Mouse (Mus musculus): ENCODE measurements at regions not wholly inside any gene's neighbourhood (a gene's known extent, or its start where the extent isn't known, plus 50 kb on each side); places are given as distances from the start of the nearest gene placed in this dataset.

DNA sequence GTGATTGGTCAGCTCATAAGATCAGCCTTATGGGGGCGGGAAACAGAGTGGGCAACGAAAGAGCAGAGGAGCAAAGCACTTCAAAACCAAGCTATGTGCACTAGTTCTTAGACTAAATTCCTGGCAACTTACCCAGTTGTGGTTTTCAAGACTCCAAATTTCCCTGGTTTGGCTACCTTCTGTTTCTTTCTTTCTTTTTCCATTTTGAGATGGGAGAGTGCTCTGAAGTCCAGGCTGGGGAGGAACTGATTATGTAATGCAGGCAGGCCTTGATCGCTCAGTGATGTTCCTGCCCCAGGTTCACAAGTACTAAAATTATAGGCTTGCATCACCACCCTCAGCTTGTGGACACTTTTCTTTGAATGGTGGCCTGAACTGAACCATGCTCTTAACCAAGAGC, 396.3 kb upstream of the Cited2 start:
- ATAC-seq (replicated peaks; ENCODE audit: low read depth, poor library complexity, severe bottlenecking): peak; percentile 69

DNA sequence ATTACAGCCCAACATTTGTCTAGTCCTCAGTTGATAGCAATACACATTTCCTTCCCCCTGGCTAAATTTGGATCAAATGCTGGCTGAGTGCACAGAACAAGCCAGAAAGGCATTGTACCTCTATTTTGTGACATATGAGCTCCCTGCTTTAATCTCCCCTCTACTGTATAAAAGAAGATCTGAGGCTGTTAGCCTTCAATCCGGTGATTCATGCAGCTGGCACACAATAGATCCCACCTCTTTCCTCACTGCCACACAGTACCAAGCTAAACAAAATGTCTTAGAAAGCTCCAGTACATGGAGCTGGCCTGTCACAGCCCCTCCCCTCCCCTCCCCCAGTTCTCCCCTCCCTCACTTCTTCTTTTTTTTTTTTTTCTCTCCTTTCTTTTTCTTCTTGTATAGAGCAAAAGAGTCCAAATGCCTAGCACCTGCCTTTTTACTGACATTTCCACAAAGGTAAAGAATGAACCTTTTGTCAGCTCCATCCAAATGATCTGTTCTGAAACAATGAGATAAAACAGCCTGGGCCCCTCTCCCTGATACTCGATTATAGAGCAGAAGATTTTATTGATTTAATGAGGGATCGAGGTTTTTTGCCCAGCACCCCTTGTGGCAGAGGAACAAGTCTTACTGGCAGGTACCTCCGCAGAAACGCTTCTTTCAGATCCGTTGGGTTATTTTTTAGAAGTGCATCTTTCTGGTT, 392.0 kb upstream of the Cited2 start:
- ATAC-seq (replicated peaks; ENCODE audit: low read depth, poor library complexity, severe bottlenecking): peak; percentile 20; the same call in 1 of the 2 replicates

GRCm38 (mm10) chr10:17331607-17332008, 391.4 kb upstream of the Cited2 start:
- no peak for ATAC-seq (replicated peaks; ENCODE audit: low read depth, poor library complexity, severe bottlenecking)

GRCm38 (mm10) chr10:17332025-17332767, 390.8 kb upstream of the Cited2 start:
- 0 out of 2 replicates have a peak, but pooled peaks have one; percentile 42 for ATAC-seq (replicated peaks; ENCODE audit: low read depth, poor library complexity, severe bottlenecking)

DNA sequence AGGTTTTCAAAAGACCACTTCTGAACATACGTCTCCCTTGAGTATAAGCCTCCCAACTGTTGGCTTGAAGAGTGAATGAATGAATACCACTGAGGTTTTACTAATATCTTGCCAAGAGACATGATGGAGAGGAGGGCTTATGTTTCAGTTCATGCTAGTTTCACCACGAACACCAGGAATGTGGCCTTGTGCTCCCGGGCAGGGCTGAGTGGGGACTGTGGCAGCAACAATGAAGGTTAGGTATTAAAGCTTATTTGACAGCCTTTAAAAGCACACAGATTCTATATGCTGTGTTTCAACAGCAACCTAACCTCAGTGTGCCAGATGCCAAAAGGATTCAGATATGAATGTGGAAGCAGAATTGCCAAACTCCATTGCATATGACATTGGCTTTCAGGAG, 390.0 kb upstream of the Cited2 start:
- no peak for ATAC-seq (replicated peaks; ENCODE audit: low read depth, poor library complexity, severe bottlenecking)

GRCm38 (mm10) chr10:17333676-17334075, 389.3 kb upstream of the Cited2 start:
- ATAC-seq (replicated peaks; ENCODE audit: low read depth, poor library complexity, severe bottlenecking): no peak

DNA sequence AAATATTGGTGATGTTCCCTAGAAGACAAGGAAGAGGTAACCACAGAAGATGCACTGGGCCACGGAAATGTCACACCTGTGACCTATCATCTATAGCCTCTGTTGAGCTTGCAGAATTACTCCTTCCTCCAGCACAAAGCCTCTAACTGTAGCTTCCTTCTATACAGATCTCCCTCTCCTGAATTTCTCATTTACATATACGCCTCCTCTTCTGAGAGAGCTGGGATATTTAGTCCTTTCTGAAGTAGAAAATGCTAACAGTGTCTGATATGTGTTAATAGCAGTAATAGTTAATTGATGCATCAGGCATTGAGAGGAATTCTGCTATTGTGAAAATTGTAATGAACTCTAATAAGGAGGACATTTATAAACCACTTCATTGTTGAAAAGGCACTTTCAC, 385.8 kb upstream of the Cited2 start:
- ATAC-seq (replicated peaks; ENCODE audit: low read depth, poor library complexity, severe bottlenecking): no peak

DNA sequence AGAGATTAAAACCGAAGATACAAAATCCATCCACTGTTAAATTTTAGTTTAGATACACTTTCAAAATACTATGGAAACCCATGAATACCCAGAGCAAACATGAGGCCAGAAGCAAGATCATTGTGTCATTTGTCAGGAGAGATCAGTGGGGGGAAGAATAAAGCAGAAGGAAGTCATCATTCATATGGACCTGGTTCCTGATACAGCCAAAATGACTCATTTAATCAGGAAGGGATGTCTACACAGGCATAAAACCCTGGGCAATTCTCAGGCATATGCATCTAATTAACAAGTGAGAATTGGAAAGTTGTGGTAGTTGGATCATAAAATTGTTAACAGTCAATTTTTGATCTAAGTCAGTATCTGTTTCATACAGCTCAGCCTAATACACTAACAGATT, 379.2 kb upstream of the Cited2 start:
- ATAC-seq (replicated peaks; ENCODE audit: low read depth, poor library complexity, severe bottlenecking): 0 out of 2 replicates have a peak, but pooled peaks have one; percentile 32

GRCm38 (mm10) chr10:17352202-17352994, 370.6 kb upstream of the Cited2 start:
- no peak for ATAC-seq (replicated peaks; ENCODE audit: low read depth, poor library complexity, severe bottlenecking)

GRCm38 (mm10) chr10:17355476-17355875, 367.5 kb upstream of the Cited2 start:
- no peak for ATAC-seq (replicated peaks; ENCODE audit: low read depth, poor library complexity, severe bottlenecking)

DNA sequence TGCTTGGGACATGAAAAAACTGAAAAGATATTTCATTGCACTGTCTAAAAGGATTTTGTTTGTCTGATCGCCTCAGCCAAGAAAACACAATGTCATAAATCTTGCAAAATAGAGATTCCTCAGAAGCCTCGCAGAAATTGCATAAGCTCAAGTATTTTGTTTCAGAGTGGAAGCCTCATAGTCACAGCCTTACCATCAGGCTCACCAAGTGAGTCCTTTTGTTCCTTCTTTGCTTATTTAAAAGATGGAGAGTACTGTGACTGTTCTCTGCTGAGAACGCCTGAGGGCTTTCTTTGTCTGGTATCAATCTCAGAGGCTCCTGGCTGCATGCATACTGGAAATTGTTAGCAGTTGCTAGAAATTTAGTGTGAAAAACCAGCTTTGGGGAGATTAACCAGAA, 367.0 kb upstream of the Cited2 start:
- no peak for ATAC-seq (replicated peaks; ENCODE audit: low read depth, poor library complexity, severe bottlenecking)

- ATAC-seq (replicated peaks; ENCODE audit: low read depth, poor library complexity, severe bottlenecking): no peak
Observed at GRCm38 (mm10) chr10:17362643-17363042, 360.4 kb upstream of the Cited2 start.

GRCm38 (mm10) chr10:17366042-17366740, 356.8 kb upstream of the Cited2 start:
- ATAC-seq (replicated peaks; ENCODE audit: low read depth, poor library complexity, severe bottlenecking): no peak

DNA sequence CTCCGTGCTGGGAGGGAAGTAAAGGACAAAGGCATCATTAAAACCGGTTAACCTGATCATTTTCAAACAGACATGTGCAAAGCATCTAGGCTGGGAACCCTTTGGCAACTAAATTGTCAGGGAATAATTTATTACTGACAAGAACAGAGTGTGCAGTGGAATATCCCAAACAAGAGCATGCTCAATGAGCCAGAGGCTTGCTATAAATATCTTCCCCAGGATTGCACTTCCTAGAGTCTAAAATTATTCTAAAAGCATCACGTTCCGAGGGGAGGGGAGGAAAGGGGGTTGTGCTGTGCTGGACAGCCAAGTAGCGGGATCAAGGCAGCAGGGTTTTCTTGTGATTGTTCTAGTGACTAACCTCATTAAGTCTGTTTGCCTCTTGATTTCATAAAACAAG, 356.0 kb upstream of the Cited2 start:
- no peak for ATAC-seq (replicated peaks; ENCODE audit: low read depth, poor library complexity, severe bottlenecking)

- no peak for ATAC-seq (replicated peaks; ENCODE audit: low read depth, poor library complexity, severe bottlenecking)
Observed at GRCm38 (mm10) chr10:17367430-17367829, 355.6 kb upstream of the Cited2 start.

DNA sequence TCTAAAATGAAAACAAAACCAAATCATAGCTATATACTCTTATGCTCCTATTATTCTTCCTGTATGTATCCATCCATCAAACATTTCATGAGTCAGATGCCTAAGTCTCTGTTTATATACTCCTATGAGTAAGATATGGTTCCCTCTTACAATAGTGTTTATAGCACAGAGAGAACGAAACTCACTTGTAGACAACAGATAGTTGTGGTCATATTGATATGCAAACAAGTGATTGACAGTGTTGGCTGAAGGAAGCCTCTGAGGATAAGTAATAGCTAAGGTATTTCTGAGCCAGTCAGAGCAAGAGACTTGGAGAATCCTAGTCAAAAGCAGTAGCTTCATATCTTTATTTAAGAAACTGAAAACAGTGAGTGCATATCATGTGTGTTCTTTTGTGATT, 354.4 kb upstream of the Cited2 start:
- ATAC-seq (replicated peaks; ENCODE audit: low read depth, poor library complexity, severe bottlenecking): no peak

GRCm38 (mm10) chr10:17372905-17373304, 350.1 kb upstream of the Cited2 start:
- no peak for ATAC-seq (replicated peaks; ENCODE audit: low read depth, poor library complexity, severe bottlenecking)

- no peak for ATAC-seq (replicated peaks; ENCODE audit: low read depth, poor library complexity, severe bottlenecking)
Observed at GRCm38 (mm10) chr10:17374047-17374446, 349.0 kb upstream of the Cited2 start.

- 0 out of 2 replicates have a peak, but pooled peaks have one; percentile 32 for ATAC-seq (replicated peaks; ENCODE audit: low read depth, poor library complexity, severe bottlenecking)
Observed at GRCm38 (mm10) chr10:17382990-17383389, 340.0 kb upstream of the Cited2 start.

- no peak for ATAC-seq (replicated peaks; ENCODE audit: low read depth, poor library complexity, severe bottlenecking)
Observed at GRCm38 (mm10) chr10:17385181-17385580, 337.8 kb upstream of the Cited2 start.
